Mouse (Mus musculus) limb, embryonic 11.5 days (tissue): ENCODE data around the gene Plvap. TPM values are rescaled to one million over a fixed set of nuclear protein-coding genes. Genes with fewer than 3 reads are reported as not detected.
A peak's percentile ranks its signal among the peaks of the same experiment; 100 is the strongest.

Experiments used
- ATAC-seq: fragments of 200-750 bp; cut with Nextera tagmentation; 2 replicates; pipeline ENCODE4 v1.8.0; 2017; ENCODE audit warnings: low read depth; ENCODE audit not compliant: insufficient number of reproducible peaks, low FRiP score, low TSS enrichment
- DNase-seq: peaks from one replicate; pipeline ENCODE4 v3.0.0-alpha.2; 2015; ENCODE audit warnings: low spot score
- H3K27ac ChIP-seq: fragments of 300-500 bp; sonication (generic); replicated peaks from 2 replicates; pipeline ENCODE4 v1.5.1; 2014; ENCODE audit warnings: low read depth, mild to moderate bottlenecking, low read length
- H3K27me3 ChIP-seq: fragments of 300-500 bp; sonication (generic); 2 replicates; pipeline ENCODE4 v1.6.1; 2014; ENCODE audit warnings: mild to moderate bottlenecking, low read length, mixed read lengths; ENCODE audit not compliant: control insufficient read depth, insufficient read depth
- H3K36me3 ChIP-seq: fragments of 300-500 bp; sonication (generic); 2 replicates; pipeline ENCODE4 v1.6.1; 2014; ENCODE audit warnings: mild to moderate bottlenecking, low read length, moderate library complexity, mixed read lengths; ENCODE audit not compliant: control insufficient read depth, insufficient read depth
- H3K4me1 ChIP-seq: fragments of 300-500 bp; sonication (generic); 2 replicates; pipeline ENCODE4 v1.6.1; 2014; ENCODE audit warnings: low read length, mixed read lengths; ENCODE audit not compliant: control insufficient read depth, insufficient read depth
- H3K4me2 ChIP-seq: fragments of 300-500 bp; sonication (generic); 2 replicates; pipeline ENCODE4 v1.6.1; 2014; ENCODE audit warnings: low read depth, mild to moderate bottlenecking, moderate library complexity; ENCODE audit not compliant: severe bottlenecking
- H3K4me3 ChIP-seq: fragments of 300-500 bp; sonication (generic); 2 replicates; pipeline ENCODE4 v1.5.1; 2014; ENCODE audit warnings: low read depth, low read length
- H3K9ac ChIP-seq: fragments of 300-500 bp; sonication (generic); 2 replicates; pipeline ENCODE4 v1.6.1; 2014; ENCODE audit warnings: mild to moderate bottlenecking, low read length
- H3K9me3 ChIP-seq: fragments of 300-500 bp; sonication (generic); 2 replicates; pipeline ENCODE4 v1.6.1; 2016; ENCODE audit warnings: low read length; ENCODE audit not compliant: control insufficient read depth
- WGBS: fragments of 180-500 bp; shearing (Covaris S2); extraction: QIAGEN DNeasy Blood & Tissue Kit; methylation state at CpG from one replicate; pipeline ENCODE4 v1.1.7; 2014; 5-methylcytosine and 5-hydroxymethylcytosine counted together
- polyA plus RNA-seq: library from polyadenylated mRNA; unstranded; fragments of >200 nt; fragmentation: Nextera tagmentation; extraction: Ambion mirVana; gene quantifications from 2 replicates; pipeline ENCODE4 v1.2.1, GENCODE M21; 2014

The Plvap gene
- polyA plus RNA-seq, 1 experiment from 2014 or later: 58.2 TPM

DNA sequence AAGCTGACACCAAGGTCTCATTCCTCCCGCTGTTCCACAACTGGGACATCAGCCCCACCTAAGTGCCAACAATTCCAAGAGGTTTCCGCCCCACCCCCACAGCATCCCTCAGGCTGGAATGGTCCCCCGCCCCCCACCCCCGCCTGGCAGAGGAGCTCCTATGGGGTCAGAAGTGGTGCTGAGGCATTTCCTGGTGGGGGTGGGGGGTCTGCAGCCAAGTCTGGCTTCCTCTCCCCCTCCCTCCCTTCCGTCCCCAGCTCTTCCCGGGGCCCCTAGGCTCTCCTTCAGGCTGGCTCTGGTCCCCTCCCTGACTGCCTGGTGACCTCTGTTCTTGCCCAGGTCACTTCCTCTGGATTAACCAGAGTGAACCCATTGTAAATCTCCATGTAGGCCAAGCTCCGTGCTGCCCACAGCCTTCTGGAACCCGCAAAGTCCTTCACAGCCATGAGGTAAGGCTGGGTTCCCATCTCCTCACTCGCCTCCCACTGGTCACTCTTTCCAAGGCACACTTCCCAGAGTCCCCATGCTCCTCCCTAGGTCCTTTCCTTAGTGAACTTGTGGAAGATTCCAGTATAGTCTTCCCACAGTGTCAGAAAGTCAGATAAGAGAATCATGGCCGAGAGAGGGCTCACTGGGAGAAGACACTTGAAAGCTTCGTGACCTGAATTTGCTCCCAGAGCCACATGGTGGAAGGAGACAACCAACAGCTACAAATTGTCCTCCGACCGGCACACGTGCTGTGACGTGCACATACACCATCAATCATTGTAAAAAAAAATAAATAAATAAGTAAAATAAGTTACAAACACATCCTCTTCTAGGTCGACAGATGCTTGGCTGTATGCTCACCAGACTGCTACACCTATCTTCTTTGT is 12.5 kb downstream of the Plvap start:
- 0 out of 2 replicates have a peak overlapping the region, but pooled peaks have one; percentile 12 for H3K9ac ChIP-seq
- ATAC-seq: no peak
- H3K27me3 ChIP-seq: no peaks in the 10 kb centered on the region
- no peak overlapping the region for H3K4me3 ChIP-seq
- peak overlapping the region; percentile 62 for H3K27ac ChIP-seq
- peaks cover 35% of the 10 kb centered on the region for H3K4me1 ChIP-seq
- peaks cover 1% of the 10 kb centered on the region for H3K36me3 ChIP-seq
- peak; percentile 57 for DNase-seq
- peak overlapping the region; percentile 7; the same call in 1 of the 2 replicates for H3K4me2 ChIP-seq
- no peaks in the 10 kb centered on the region for H3K9me3 ChIP-seq
- WGBS: 25% methylated on average over 14 of the region's 16 CpGs

DNA sequence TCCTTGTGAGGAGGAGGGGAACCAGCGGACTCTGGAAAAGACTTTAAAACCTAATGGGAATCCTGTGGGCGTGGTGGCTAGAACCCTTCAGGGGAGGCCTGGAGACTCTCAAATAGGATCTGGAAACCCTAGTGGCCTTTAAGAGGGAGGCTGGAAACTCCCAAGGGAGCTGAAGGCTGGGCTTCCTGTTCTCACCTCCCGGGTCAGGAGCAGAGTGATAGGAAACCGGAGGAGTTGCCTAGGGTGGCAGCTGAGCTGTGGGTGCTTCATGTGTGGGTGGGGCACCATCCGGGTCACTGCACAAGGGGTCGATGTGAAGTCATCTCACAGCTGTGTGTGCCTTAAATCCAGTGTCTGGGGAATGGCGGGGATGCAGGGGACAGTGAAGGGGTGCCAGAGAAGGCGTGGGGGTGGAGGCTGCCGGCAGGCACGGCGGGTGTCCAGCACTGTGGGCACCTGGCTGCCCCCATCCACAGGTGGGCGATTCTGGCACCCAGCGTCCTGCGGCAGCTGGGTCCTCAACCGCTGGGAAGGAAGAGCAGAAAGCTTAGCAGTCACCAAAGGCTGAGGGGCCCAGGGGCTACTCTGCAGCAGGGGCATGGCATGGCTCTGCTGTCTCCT is 13.6 kb downstream of the Plvap start:
- DNase-seq: no peak
- no peak overlapping the region for H3K4me3 ChIP-seq
- 16% methylated on average over 15 of the region's 15 CpGs for WGBS
- peaks cover 35% of the 10 kb centered on the region for H3K4me1 ChIP-seq
- peaks cover 4% of the 10 kb centered on the region for H3K36me3 ChIP-seq
- peak overlapping the region; percentile 13; the same call in 1 of the 2 replicates for H3K9ac ChIP-seq
- peak overlapping the region; percentile 10; the same call in 1 of the 2 replicates for H3K4me2 ChIP-seq
- peak overlapping the region; percentile 62 for H3K27ac ChIP-seq
- no peak for ATAC-seq
- H3K9me3 ChIP-seq: no peaks in the 10 kb centered on the region
- no peaks in the 10 kb centered on the region for H3K27me3 ChIP-seq

DNA sequence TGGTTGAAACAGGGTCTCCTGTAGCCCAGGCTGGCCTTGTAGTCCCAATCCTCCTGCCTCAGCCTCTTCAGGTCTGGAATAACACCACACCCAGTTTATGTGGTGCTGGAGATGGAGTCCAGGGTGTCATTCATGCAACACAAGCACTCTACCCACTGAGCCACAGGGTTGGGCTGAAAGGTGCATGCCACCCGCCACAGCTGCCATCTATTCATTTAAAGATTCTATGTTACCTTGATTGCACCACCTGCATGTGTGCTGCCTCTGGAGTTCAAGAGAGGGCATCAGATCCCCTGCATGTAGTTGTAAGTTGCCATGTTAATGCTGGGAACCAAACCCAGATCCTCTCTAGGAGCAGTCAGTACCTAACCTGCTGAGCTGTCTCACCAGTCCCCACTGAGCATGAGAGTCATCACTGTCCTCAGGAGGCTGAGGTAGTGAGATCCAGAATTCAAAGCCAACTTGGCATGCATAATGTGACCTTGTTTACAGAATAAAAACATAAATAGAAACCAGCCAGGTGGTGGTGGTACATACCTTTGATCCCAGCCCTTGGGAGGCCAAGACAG is 14.4 kb downstream of the Plvap start:
- no peak for DNase-seq
- 91% methylated on average over 1 of the region's 1 CpGs for WGBS
- no peak overlapping the region for H3K4me2 ChIP-seq
- H3K27ac ChIP-seq: no peak overlapping the region
- no peaks in the 10 kb centered on the region for H3K9me3 ChIP-seq
- no peaks in the 10 kb centered on the region for H3K27me3 ChIP-seq
- peaks cover 8% of the 10 kb centered on the region for H3K36me3 ChIP-seq
- peaks cover 35% of the 10 kb centered on the region for H3K4me1 ChIP-seq
- H3K9ac ChIP-seq: no peak overlapping the region
- ATAC-seq: no peak
- H3K4me3 ChIP-seq: no peak overlapping the region

DNA sequence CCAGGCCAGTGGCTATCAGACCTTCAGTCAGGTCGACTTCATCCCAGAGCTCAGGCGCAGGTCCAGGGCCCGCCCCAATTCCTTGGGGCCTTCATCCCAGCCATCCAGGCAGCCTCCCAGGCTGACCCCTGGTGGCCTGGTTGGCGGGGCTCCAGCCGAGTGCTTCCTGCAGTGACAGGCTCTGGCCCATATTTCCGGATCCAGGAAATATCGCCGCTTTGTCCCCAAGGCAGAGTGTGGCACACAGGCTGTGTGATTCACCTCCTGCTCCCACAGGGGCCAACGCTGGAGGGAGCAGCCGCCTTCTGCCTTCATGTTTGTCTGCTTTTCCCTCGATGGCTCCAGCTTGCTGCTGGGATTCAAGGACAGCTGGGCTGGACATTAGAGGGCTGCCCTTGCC is 15.1 kb downstream of the Plvap start:
- Histone ChIP-seq H3K4me3 (no peak overlapping the region), H3K4me1 (peaks cover 35% of the 10 kb centered on the region), H3K27ac (no peak overlapping the region), H3K36me3 (peaks cover 9% of the 10 kb centered on the region), H3K9ac (no peak overlapping the region), H3K4me2 (no peak overlapping the region), H3K27me3 (no peaks in the 10 kb centered on the region), H3K9me3 (no peaks in the 10 kb centered on the region)
- 32% methylated on average over 11 of the region's 11 CpGs for whole genome bisulfite sequencing
- DNase-seq (peak; percentile 49), ATAC-seq (no peak)

DNA sequence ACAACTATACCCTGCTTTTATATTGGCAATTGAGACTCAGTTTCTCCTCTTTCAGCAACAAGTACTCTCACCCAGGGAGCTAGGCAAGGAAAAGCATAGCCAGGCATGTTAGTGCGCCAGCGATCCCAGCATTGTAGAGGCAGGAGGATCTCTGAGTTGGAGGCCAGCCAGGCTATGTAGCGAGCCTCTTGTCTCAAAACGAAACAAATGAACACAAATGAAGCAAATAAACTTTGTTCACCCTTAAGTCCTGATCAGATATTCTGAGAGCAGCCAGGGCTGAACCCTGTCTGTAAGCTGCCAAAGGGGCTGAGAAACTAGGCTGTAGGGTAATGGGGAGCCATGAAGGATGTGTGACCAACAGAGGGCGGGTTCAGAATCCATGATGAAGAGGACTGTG is 15.7 kb downstream of the Plvap start:
- no peaks in the 10 kb centered on the region for H3K9me3 ChIP-seq
- peaks cover 35% of the 10 kb centered on the region for H3K4me1 ChIP-seq
- no peak overlapping the region for H3K4me3 ChIP-seq
- H3K27ac ChIP-seq: no peak overlapping the region
- H3K36me3 ChIP-seq: peaks cover 13% of the 10 kb centered on the region
- DNase-seq (no peak), ATAC-seq (no peak)
- no peak overlapping the region for H3K9ac ChIP-seq
- H3K4me2 ChIP-seq: no peak overlapping the region
- WGBS: 96% methylated on average over 5 of the region's 5 CpGs
- no peaks in the 10 kb centered on the region for H3K27me3 ChIP-seq

- peaks cover 13% of the 10 kb centered on the region for H3K36me3 ChIP-seq
- ATAC-seq: peak; percentile 14; the same call in 1 of the 2 replicates
- H3K27me3 ChIP-seq: no peaks in the 10 kb centered on the region
- H3K9ac ChIP-seq: no peak overlapping the region
- no peak overlapping the region for H3K4me2 ChIP-seq
- 30% methylated on average over 16 of the region's 16 CpGs for WGBS
- H3K27ac ChIP-seq: no peak overlapping the region
- H3K4me3 ChIP-seq: no peak overlapping the region
- DNase-seq: peak; percentile 89
- H3K9me3 ChIP-seq: no peaks in the 10 kb centered on the region
- H3K4me1 ChIP-seq: peaks cover 36% of the 10 kb centered on the region
These were observed 16.5 kb downstream of the Plvap start for GRCm38 (mm10) chr8:71495039-71495438.

- Histone ChIP-seq H3K9me3 (no peaks in the 10 kb centered on the region), H3K9ac (peak overlapping the region; percentile 81), H3K36me3 (peaks cover 8% of the 10 kb centered on the region; the same call in 1 of the 2 replicates), H3K4me3 (peak overlapping the region; percentile 88), H3K4me2 (peak overlapping the region; percentile 100), H3K27ac (peak overlapping the region; percentile 77; the same call in 1 of the 2 replicates), H3K4me1 (peaks cover 17% of the 10 kb centered on the region), H3K27me3 (no peaks in the 10 kb centered on the region)
- ATAC-seq (peak; percentile 82), DNase-seq (peak; percentile 96)
- WGBS: 0% methylated on average over 22 of the region's 22 CpGs
These were observed 23.1 kb downstream of the Plvap start for GRCm38 (mm10) chr8:71488454-71488853.

DNA sequence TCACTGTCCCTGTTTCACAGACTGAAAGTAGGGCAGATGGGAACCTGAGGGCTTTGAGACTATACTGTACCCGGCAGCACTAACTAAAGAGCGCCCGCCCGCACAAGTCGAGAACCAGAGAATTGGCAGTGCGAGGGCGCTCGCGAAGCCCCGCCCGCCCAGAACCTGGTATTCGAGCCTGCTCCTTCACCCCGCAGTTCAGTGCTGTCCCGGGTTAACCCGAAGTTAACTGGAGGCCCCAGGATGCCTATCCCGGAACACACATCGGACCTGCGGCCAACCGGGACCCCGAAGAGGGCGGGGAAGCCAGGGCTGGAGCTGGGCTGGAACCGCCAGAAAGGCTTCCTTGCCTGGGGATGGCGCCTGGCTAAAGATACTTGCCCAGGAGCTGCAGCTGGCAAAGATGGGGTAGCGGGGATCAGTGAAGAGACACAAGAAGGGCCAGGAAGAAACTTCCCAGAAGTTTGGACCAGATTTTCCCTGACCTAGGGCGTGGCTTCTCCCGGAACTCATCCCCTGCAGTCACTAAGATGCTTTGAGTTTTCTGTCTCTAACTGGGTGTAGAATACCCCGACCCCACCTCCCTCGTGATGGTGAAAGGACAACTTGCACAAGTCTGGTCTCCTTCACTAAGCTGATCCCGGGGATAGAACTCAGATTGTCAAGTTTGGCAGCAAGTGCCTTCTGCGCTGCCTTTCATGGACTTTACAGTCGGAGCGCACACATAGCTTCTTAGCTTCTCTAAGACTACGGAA is 23.7 kb downstream of the Plvap start, which contains the start of gene Gtpbp3:
TSS of gene Gtpbp3 (plus strand) at position 413 of the 755 bp plus-strand sequence.
- DNase-seq (peak; percentile 84), ATAC-seq (no peak; the same call in 1 of the 2 replicates)
- Histone ChIP-seq H3K9me3 (no peaks in the 10 kb centered on the region), H3K9ac (peak within 1 kb of the TSS; percentile 81), H3K4me1 (peaks cover 17% of the 10 kb centered on the region), H3K4me3 (peak within 1 kb of the TSS; percentile 88), H3K27ac (peak within 1 kb of the TSS; percentile 77; the same call in 1 of the 2 replicates), H3K4me2 (peak within 1 kb of the TSS; percentile 100), H3K36me3 (peaks cover 8% of the 10 kb centered on the region; the same call in 1 of the 2 replicates), H3K27me3 (no peaks in the 10 kb centered on the region)
- WGBS: under 1% methylated on average over 33 of the region's 33 CpGs
